Mouse (Mus musculus) gastrocnemius, postnatal 4 days (tissue): ENCODE results near the gene Paxx. TPM values are rescaled to one million over a fixed set of nuclear protein-coding genes. Genes with fewer than 3 reads are reported as not detected.
A peak's percentile ranks its signal among the peaks of the same experiment; 100 is the strongest.

Source experiments
- DNase-seq, 2 experiments: peaks; one replicate each; pipeline ENCODE4 v3.0.0; 2021 to 2022; ENCODE audit warnings: low spot score in 2 of 2, mixed read lengths in 2 of 2
- total RNA-seq, 2 experiments: library from RNA; stranded (reverse); gene quantifications; 2 replicates each; pipeline ENCODE4 v1.2.3; 2021

Paxx gene
- total RNA-seq, 2 experiments from 2014 or later, result 40.0 to 45.9 TPM

DNA sequence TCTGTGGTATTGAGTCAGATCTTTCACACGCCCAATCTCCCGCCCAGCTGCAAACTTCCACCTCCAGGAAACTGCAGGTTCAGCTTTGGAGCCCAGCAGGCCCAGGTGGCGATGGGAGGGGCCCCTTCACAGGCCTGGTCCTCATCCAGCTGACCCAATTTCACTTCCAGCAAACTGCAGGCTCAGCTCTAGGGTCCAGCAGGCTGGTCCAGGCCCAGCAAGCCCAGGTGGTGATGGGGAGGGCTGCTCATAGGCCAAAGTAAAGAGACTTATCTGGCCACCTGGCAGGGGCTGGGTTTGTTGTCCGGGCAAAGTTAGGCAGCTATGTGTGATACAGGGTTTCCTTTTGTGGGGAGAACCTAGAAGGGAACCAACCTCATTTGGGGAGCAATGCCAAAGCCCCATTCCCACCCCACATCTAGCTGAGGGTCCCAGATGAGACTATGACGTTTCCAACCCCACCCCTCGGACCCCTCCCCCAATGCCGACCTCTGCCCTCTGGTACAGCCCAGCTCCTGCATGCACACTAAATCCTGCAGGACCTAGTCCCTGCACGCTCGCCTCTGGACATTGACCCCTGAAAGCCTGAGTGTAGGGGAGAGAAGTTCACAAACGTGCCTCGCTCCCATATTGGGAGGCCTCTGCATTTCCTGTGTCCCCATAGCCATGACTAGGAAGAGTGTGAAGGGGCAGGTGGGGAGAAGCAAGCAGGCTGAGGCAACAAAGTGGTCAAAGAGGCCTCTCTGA is 24.2 kb upstream of the Paxx start:
- DNase-seq, result no peak

DNA sequence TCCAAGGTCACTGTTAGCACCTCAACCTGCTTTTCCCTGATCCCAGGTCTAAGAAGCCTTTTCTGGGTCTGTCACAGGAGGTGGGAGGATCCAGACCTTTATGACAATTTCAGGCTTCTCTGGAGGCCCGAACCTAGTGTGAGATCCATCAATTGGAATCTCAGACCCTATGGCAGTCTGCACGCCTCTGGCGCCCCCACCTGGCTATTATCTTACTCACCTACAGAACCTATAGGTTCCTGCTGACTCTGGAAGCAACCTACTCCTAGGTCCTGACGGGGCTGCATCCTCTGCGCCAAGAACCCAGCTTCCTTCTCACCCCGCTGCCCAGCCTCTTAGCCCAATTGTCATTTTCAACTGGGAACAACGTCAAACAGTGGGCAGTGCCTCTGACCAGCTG is 22.1 kb upstream of the Paxx start:
- no peak for DNase-seq

DNA sequence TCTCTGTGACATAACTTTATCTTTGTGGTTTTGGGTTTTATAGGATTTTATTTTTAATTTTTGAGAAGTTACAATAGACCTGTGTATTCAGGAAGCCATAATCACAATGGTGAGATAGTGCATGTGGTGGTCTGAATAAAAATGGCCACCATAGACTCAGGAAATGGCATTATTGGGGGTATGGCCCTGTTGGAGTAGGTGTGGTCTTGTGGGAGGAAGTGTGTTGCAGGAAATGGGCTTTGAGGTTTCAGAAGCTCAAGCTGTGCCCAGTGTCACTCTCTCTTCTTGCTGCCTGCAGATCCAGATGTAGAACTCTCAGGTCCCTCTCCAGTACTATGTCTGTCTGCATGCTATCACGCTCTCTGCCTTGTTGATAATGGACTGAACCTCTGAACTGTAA is 19.6 kb upstream of the Paxx start:
- DNase-seq, result no peak

DNA sequence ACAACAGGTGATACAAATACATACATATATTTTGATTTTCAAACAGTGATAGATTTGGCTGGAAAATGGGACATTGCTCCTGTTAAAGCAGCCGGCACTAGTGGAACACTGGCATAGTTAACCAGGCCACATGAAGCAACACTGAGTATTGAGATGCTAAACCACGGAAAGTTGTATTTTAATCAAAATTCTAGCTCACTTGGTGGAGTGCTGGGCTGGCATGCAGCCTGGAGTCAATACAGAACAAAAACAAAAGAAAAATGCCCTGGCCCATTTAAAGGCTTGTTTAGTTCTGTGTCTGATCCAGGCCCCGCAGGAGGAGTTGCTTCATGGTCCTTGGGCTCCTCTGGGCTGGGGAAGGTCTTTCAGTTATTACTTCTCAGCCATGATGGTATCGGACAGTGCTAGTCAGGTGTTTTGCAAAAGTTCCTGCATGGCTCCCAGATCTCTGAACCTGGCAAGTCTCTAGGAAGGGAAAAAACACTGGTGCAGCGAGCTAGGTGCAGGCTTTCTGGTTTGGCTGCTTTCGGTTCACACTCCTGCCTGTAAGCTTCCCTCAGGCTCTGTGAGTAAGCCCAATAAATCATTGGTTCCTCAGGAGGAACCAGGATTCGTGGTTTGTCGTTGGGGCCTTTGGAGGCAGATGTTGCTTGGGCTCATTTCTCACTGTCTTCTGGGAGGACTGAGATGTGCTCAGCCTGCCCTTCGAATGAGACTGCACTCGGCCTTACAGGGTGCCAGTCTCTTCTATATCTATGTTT is 18.8 kb upstream of the Paxx start:
- DNase-seq, result no peak

DNA sequence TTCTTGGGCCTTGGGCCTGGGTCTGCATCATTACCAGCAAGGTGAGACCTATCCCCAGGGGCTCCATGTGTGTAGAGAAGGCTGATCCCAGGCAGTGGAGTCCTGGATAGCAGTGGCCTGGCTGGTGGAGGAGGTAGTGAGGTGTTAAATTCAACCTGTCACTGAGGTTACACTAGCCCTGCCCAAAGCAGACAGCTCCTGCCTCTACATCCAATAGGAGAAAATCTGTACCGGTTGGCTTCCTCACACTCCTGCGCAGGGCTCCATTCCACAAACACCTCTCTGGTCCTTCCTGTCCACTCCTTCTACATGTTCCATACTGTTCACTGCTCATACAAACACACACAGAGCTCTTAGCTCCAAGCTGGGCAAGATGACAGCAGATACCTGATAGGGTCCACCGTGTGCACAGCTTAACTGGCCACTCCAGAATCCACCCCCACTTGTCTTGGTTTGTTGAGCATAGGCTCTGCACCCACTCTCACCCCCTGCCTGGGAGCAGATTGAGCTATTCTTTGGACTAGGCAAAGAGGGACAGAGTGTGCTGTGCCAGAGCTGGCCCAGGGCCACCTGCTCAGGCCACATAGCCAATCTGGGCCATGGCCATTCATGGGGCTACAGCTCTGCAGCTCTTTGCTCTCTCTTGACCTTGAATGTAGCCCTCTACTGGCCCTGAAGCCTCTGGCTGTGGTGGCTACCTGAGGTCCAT is 17.2 kb upstream of the Paxx start:
- DNase-seq, result no peak

DNA sequence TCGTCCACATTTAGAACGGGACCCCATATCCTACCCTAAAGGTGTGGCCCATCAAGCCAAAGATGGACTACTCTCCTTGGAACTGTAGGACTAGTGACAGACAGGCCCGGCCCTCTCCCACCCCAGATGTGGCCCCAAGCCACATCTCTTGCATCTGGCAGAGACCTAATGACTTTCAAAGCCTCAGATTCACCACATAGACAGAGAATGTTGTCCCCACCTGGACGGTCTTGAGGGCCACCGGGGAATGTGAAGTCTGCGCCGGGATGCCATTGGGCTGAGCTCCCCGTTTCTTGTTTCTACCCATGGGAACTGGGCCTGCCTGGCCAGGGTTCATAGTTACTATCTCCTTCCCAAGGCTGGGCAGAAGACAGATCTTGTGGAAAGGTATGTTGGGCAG is 16.6 kb upstream of the Paxx start:
- no peak for DNase-seq

DNA sequence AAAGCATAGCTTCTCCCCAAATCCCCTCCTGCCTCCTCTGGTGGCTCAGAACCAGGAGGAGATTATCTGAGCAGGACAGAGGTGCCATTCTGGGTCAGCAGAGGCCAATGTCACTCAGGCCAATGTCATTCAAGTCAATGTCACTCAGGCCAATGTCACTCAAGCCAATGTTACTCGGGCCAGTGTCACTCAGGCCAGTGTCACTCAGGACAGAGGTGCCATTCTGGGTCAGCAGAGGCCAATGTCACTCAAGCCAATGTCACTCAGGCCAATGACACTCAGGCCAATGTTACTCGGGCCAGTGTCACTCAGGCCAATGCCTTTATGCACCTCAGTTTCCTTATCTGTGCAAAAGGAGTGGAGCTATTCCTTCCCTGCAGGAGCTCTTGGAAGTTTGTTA is 11.7 kb upstream of the Paxx start:
- DNase-seq, result no peak

DNA sequence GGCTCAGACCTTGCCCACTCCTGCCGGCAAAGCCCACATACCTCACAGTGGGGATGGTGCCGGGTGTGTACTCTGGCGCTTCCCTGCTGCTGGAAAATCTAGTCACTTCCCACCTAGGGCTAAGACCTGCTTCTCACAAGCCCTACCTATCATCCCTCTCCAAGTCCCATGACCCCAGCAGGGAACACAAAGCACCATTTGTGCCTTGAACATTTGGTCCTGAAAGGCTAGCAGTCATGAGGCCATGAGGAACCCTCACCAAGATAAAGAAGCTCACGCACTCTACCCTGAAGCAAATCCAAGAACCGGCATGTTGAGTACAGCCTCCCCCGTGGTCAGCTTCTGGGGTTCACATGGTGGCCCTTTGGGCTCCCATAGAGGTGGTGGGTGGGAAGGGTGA is 9.1 kb upstream of the Paxx start, which contains the start of gene Ptgds:
TSS of gene Ptgds (minus strand) at position 78 of the 400 bp plus-strand sequence.
- DNase-seq, result no peak

DNA sequence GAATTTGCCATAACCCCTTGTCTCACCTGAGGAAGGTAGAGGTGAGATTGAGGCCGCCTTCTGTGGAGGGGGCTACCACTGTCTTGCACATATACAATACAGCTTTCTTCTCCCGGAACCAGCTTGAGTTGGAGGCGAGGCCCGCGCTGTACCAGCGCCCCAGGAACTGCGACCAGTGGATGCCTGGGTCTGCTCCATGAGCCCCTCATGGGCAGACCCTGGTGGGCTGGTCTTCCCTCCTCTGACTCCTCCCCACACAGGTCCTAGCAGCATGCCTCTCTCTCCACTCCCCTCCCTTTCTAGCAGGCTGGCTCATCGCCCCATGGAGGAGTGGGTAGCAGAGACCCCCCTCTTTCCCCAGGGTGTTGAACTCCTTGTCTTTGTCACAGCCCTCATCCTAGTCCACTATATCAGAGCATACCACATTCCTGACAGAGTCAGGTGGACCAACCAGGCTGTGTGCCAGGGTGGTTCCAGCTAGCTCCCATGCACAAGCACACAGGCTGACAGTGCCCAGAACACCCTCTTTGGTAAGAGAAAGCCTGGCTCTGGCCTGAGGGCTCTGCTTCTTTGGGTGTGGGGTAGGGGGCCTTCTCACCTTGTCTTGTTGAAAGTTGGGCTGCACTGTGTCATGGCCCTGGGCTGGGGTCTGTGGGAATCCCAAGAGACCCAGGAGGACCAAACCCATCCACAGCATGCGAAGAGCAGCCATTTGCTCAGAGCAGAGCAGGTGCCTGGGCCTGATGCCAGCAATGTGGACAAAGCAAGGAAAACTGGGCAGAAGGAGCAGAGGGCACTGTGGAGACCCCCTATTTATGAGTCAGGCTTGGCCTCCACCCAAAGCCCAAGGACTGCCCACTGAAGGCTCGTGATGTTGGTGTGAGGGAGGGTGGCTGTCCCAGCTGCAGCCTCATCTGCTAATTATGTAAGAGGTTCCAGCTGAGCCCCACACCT is 8.3 kb upstream of the Paxx start:
- DNase-seq, result no peak

DNA sequence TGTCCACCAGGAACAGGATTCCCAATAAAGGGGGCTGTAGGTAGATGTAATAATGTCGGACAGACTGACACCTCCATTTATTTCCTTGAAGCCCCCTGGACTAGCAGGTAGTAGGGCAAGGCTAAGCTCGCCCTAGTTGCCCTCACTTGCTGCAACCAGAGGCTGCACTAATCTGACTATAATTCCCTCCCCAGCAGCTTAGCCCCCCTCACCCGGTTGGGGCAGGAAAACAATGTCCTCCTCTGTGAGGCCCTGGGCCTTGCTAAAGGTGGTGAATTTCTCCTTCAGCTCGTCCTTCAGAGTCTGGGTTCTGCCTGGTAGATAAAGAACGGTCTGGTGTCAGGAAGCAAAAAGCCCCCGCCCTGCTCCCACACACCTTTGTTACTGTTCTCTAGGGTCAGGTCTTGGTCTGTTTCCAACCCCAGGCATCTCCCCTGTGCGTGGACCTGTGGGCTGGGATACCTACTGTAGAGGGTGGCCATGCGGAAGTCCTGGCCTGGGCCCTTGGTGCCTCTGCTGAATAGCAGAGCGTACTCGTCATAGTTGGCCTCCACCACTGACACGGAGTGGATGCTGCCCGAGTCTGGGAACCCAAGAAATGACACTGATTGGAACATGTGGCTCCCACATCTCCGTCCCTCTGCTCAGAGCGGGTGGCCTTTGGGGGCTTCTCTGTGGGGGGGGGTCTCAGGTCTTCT is 6.9 kb upstream of the Paxx start:
- no peak for DNase-seq

DNA sequence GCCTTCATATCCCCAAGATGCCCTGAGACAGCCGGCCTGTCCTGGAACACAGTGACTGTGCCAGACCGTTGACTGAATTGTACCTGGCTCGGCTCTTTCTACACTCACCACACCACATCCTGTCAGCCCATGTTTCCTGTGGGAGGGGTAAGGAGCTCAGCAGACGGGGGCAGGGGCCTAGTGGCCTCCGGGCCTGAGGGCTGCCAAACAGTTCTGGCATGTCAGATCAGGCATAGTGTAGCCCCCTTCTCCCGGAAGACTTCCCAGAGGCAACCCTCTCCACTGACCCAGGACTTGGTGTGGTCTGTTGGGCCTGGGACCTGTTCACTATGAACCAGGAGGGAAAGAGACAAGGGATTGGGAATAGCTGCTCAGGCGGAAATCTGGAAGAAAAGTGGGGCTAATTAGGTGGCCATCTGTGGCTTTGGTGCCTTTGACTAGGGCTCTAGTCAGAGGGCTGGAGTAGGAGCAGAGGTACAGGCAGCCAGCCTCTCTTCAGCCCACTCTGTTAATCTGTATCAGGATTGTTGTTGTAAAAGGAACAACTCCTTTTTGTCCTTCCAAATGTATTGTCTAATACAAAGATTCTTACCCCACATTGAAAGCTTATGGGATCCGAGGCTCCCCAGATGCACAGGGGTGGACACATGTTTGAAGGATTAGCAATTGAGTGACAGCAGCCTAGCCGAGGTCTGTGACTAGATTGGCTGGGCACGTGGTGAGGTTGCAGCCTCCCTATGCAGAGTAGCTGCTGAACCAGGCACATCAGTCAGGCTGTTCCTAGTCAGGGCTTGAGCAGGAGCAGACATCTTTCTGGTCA is 5.1 kb upstream of the Paxx start:
- no peak for DNase-seq

DNA sequence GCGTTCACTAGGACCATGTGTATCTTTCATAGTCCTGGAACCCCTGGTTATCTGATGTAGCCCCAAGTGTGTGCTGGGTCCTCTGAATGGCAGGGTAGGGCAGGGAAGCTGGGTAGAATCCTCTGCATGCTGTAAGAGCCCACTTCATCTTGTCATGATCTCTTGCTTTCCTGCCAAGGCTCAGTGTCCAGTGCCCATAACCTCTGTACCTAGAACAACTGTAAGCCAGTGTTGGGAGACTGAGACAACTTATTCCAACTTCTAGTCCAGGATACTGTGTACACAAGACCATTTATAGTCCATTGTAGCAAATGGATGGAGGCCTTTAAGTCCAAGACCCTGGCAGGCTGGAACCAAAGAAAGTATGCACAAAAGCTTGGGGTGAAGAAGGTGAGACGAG is 4.4 kb upstream of the Paxx start:
- no peak for DNase-seq

DNA sequence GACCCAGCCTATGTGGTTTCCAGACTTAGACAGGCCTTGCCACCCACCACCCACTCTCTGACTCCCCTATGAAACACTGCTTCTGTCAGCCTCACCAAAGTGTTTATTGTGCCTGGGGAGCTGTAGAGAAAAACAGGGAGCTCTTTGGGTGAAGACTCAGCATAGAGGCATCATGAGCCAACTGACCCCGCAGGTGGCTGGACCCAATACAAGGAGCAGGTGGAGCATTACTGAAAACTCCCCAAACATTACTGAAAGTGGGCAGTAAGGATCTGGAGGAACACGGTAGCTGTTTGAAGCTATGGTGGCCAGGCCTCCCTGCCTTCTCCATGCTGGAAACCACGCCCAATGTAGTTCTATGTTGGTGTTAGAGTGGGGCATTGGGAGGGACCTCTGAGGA is 2.7 kb upstream of the Paxx start:
- no peak for DNase-seq

DNA sequence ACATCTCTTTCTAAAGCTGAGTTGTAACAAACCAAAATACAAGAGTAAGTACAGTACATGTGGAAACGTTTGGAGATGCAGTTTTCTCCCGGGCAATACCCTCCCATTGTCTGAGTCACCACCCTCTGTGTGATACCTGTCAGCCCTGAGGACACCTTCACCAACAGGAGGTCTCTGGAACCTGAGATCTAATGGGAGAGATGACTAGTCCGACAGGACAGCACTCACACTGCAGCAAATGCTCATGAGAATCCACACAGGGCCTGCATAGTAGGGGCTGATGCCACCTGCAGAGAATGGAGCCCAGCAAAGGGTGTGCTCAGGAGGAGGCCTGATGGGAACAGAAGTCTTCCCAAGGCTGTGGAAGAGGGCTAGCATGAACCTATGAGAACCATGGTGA is 513 bp upstream of the Paxx start:
- no peak for DNase-seq

DNA sequence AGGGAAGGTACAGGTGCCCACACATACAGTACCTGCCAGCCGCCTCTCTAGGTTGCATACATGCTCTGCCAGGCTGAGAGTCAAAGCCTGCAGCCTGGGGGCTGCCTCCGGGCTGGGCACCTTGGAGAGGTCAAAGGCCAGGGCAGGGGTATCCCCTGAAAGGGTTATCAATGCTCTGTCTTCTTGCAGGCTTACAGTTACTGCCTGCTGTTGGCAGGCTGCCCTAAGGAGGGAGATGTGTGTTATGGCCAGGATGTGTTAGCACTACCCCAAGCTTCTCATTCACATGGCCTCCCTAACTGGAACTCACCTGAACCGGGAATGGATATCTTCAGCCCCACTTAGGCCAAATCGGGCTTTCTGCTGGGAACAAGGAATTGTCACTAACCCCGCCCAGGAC is 759 bp downstream of the Paxx start:
- DNase-seq, result no peak

DNA sequence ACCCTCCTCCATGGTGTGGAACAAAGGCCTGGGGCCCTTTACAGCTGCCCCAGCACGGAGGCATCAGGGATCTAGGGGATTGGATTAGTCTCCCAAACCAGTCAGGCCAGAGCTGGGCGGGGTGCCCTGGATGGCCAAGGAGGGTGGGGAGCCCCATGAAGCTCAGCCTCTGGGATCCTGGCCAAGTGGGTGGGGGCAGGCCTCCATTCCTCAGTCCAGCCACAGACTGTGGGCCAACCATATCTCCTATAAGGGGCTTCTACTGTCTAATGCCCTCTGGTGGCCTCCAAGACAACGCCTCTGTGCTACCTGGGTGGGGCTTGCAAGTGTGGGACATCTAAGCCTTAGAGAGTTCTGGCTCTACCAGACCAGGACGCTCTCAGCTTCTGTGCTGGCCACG is 2.0 kb downstream of the Paxx start:
- DNase-seq, result peak; percentile 59 to 71

DNA sequence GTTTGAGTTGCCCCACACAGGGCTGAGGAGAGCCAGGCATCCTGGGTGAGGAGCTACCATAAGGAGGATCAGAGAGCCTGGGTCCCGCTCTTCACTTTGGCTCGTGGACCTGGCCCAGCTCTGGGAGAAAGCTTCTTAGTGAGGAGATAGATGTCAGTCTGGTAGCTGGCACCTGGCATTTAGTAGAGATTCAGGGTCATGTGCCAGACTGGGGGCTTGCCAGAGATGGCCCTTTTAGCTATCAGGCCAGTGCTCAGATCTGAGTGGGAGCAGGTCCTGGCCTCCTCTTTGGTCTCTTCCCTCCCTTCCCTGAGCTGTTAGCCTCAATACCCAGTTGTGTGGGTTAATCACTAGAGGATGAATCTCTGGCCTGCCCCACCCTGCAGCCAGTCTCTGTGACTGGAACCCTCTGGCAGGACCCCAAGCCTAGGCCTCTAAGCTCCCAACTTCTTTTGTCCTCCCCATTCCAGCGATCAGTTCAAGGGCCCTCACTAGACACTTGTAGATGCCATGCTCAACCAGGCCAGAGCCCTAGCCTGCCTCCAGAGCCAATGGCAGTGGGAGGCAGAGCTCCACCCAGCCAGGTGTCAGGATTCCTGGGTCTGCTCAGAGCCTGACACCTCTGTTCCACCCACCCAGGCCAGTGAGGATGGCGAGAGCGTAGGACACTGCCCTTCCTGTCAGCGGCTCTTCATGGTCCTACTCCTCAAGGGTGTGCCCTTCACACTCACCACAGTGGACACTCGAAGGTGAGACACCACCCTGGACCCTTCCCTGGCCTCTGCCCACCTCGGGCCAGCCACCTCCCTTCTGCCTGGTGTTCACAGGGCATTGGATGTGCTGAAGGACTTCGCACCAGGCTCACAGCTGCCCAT is 3.6 kb downstream of the Paxx start:
- no peak for DNase-seq

DNA sequence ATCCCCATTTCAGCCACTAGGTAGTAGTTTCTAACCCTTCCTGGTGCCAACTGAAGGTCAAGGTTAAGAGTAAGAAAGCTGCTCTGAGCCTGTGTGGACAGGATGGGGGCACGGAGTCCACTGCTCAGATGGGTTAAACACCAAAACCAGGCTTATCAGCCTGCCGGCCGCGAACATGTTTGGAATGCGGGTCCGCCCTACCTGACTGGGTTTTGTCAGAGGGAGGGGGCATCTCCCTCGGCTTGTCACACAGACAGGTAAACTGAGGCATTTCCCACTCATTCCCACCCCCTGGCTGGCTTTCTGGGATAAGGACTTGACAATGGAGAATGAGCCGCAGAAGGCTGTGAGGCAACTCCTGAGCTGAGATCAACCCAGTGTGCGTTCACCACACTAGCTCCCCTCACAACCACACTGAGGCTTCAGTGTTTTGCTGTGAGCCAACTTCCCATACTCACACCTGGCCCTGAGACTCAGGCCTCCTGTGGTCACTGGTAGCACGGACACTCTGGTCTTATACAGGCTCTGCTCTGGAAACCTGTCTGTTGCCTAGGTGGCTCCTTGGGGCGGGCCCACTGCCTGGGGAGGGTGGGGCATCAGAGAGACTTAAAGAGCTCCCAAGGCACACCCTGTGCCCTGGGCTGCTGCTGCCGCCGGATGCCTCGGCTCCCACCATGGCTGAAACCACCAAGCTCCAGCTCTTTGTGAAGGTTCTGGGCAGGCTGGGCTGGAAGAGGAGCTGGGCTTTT is 4.5 kb downstream of the Paxx start, which contains the start of gene Clic3:
TSS of gene Clic3 (plus strand) at position 634 of the 749 bp plus-strand sequence.
- no peak for DNase-seq
